Mouse (Mus musculus): ENCODE results near the gene Npepps. TPM values are rescaled to one million over a fixed set of nuclear protein-coding genes. Genes with fewer than 3 reads are reported as not detected.

Npepps gene
- total and polyA plus RNA-seq, 3 experiments, result 24.1 to 80.1 (median 77.7) TPM

- H3K4me3 ChIP-seq, result no peak overlapping the region
- WGBS, result 63% methylated on average over 3 of the region's 3 CpGs
- H3K36me3 ChIP-seq (ENCODE audit: control insufficient read depth, insufficient read depth, low read length), result peaks cover 7% of the 10 kb centered on the region
- TF ChIP-seq POLR2A (IDR thresholded peaks at IDR 0.05; ENCODE audit: insufficient read depth, low read depth, low read length), result no peak
- no peak for TF ChIP-seq EP300 (IDR thresholded peaks at IDR 0.05; ENCODE audit: insufficient read depth, low read depth, low read length)
- TF ChIP-seq CTCF (IDR thresholded peaks at IDR 0.05), result no peak
- no peak for DNase-seq
- H3K9ac ChIP-seq (ENCODE audit: low read depth, low read length), result no peak overlapping the region
- no peaks in the 10 kb centered on the region for H3K4me1 ChIP-seq (ENCODE audit: control insufficient read depth, insufficient read depth, low read length)
- intact Hi-C loops (cut with DNase I), result no loop called here
- H3K27ac ChIP-seq, result no peak overlapping the region
- no peaks in the 10 kb centered on the region for H3K79me2 ChIP-seq (replicated peaks; ENCODE audit: control insufficient read depth, insufficient read depth, low read length)
- no peaks in the 10 kb centered on the region for H3K27me3 ChIP-seq (ENCODE audit: control insufficient read depth, insufficient read depth, low read length)
These were observed 57.0 kb downstream of the Npepps start for GRCm38 (mm10) chr11:97223485-97223884.

GRCm38 (mm10) chr11:97221611-97222010 lies 58.8 kb downstream of the Npepps start:
- Histone ChIP-seq H3K36me3 (ENCODE audit: control insufficient read depth, insufficient read depth, low read length) (peaks cover 5% of the 10 kb centered on the region), H3K27ac (no peak overlapping the region), H3K79me2 (replicated peaks; ENCODE audit: control insufficient read depth, insufficient read depth, low read length) (no peaks in the 10 kb centered on the region), H3K4me1 (ENCODE audit: control insufficient read depth, insufficient read depth, low read length) (no peaks in the 10 kb centered on the region), H3K27me3 (ENCODE audit: control insufficient read depth, insufficient read depth, low read length) (no peaks in the 10 kb centered on the region), H3K9ac (ENCODE audit: low read depth, low read length) (no peak overlapping the region), H3K4me3 (no peak overlapping the region)
- 91% methylated on average over 2 of the region's 2 CpGs for WGBS
- no peak for DNase-seq
- intact Hi-C loops (cut with DNase I), result no loop called here
- TF ChIP-seq EP300 (IDR thresholded peaks at IDR 0.05; ENCODE audit: insufficient read depth, low read depth, low read length) (no peak), CTCF (IDR thresholded peaks at IDR 0.05) (no peak), POLR2A (IDR thresholded peaks at IDR 0.05; ENCODE audit: insufficient read depth, low read depth, low read length) (no peak)

GRCm38 (mm10) chr11:97220211-97220610 lies 60.2 kb downstream of the Npepps start:
- TF ChIP-seq EP300 (IDR thresholded peaks at IDR 0.05; ENCODE audit: insufficient read depth, low read depth, low read length) (no peak), POLR2A (IDR thresholded peaks at IDR 0.05; ENCODE audit: insufficient read depth, low read depth, low read length) (no peak), CTCF (IDR thresholded peaks at IDR 0.05) (no peak)
- Histone ChIP-seq H3K27ac (no peak overlapping the region), H3K4me3 (no peak overlapping the region), H3K4me1 (ENCODE audit: control insufficient read depth, insufficient read depth, low read length) (no peaks in the 10 kb centered on the region), H3K9ac (ENCODE audit: low read depth, low read length) (no peak overlapping the region), H3K27me3 (ENCODE audit: control insufficient read depth, insufficient read depth, low read length) (no peaks in the 10 kb centered on the region), H3K79me2 (replicated peaks; ENCODE audit: control insufficient read depth, insufficient read depth, low read length) (no peaks in the 10 kb centered on the region), H3K36me3 (ENCODE audit: control insufficient read depth, insufficient read depth, low read length) (peaks cover 7% of the 10 kb centered on the region)
- WGBS, result 78% methylated on average over 3 of the region's 3 CpGs
- DNase-seq, result no peak
- intact Hi-C loops (cut with DNase I), result no loop called here

- no peak overlapping the region for H3K4me3 ChIP-seq
- H3K79me2 ChIP-seq (replicated peaks; ENCODE audit: control insufficient read depth, insufficient read depth, low read length), result no peaks in the 10 kb centered on the region
- peaks cover 2% of the 10 kb centered on the region for H3K36me3 ChIP-seq (ENCODE audit: control insufficient read depth, insufficient read depth, low read length)
- H3K27ac ChIP-seq, result no peak overlapping the region
- DNase-seq, result no peak
- whole genome bisulfite sequencing, result 94% methylated on average over 5 of the region's 5 CpGs
- TF ChIP-seq POLR2A (IDR thresholded peaks at IDR 0.05; ENCODE audit: insufficient read depth, low read depth, low read length) (no peak), EP300 (IDR thresholded peaks at IDR 0.05; ENCODE audit: insufficient read depth, low read depth, low read length) (no peak), CTCF (IDR thresholded peaks at IDR 0.05) (no peak)
- H3K27me3 ChIP-seq (ENCODE audit: control insufficient read depth, insufficient read depth, low read length), result no peaks in the 10 kb centered on the region
- no peaks in the 10 kb centered on the region for H3K4me1 ChIP-seq (ENCODE audit: control insufficient read depth, insufficient read depth, low read length)
- intact Hi-C loops (cut with DNase I), result no loop called here
- no peak overlapping the region for H3K9ac ChIP-seq (ENCODE audit: low read depth, low read length)
These were observed 66.0 kb downstream of the Npepps start for GRCm38 (mm10) chr11:97214411-97214810.

GRCm38 (mm10) chr11:97210728-97211400 lies 69.6 kb downstream of the Npepps start:
- no peak overlapping the region for H3K27ac ChIP-seq
- whole genome bisulfite sequencing, result 92% methylated on average over 9 of the region's 9 CpGs

GRCm38 (mm10) chr11:97207011-97207422 lies 73.4 kb downstream of the Npepps start:
- intact Hi-C loops (cut with DNase I), result no loop called here
- Histone ChIP-seq H3K27me3 (ENCODE audit: control insufficient read depth, insufficient read depth, low read length) (no peaks in the 10 kb centered on the region), H3K36me3 (ENCODE audit: control insufficient read depth, insufficient read depth, low read length) (no peaks in the 10 kb centered on the region), H3K79me2 (replicated peaks; ENCODE audit: control insufficient read depth, insufficient read depth, low read length) (no peaks in the 10 kb centered on the region), H3K4me3 (no peak overlapping the region), H3K27ac (no peak overlapping the region), H3K9ac (ENCODE audit: low read depth, low read length) (no peak overlapping the region), H3K4me1 (ENCODE audit: control insufficient read depth, insufficient read depth, low read length) (no peaks in the 10 kb centered on the region)
- peak in 1 of 2 experiments; percentile 28 for DNase-seq
- no peak for TF ChIP-seq CTCF (IDR thresholded peaks at IDR 0.05)
- no peak for TF ChIP-seq POLR2A (IDR thresholded peaks at IDR 0.05; ENCODE audit: insufficient read depth, low read depth, low read length)
- no peak for TF ChIP-seq EP300 (IDR thresholded peaks at IDR 0.05; ENCODE audit: insufficient read depth, low read depth, low read length)
- WGBS, result 49% methylated on average over 8 of the region's 8 CpGs

More at GRCm38 (mm10) chr11:97210728-97211400, 69.6 kb downstream of the Npepps start:
- no peaks in the 10 kb centered on the region for H3K79me2 ChIP-seq (replicated peaks; ENCODE audit: control insufficient read depth, insufficient read depth, low read length)
- no peak overlapping the region for H3K9ac ChIP-seq (ENCODE audit: low read depth, low read length)
- no peak overlapping the region for H3K4me3 ChIP-seq
- no peak for DNase-seq
- intact Hi-C loops (cut with DNase I), result no loop called here
- H3K4me1 ChIP-seq (ENCODE audit: control insufficient read depth, insufficient read depth, low read length), result no peaks in the 10 kb centered on the region
- H3K36me3 ChIP-seq (ENCODE audit: control insufficient read depth, insufficient read depth, low read length), result peaks cover 2% of the 10 kb centered on the region; the same call in 1 of the 2 replicates
- no peak for TF ChIP-seq EP300 (IDR thresholded peaks at IDR 0.05; ENCODE audit: insufficient read depth, low read depth, low read length)
- TF ChIP-seq CTCF (IDR thresholded peaks at IDR 0.05), result no peak
- TF ChIP-seq POLR2A (IDR thresholded peaks at IDR 0.05; ENCODE audit: insufficient read depth, low read depth, low read length), result no peak
- no peaks in the 10 kb centered on the region for H3K27me3 ChIP-seq (ENCODE audit: control insufficient read depth, insufficient read depth, low read length)

Measured in heart, adult 2 months (tissue).